Mouse (Mus musculus) cerebellum, adult 2 months (tissue): Measurements from ENCODE around the gene Gstm4.

Source experiments
- CTCF ChIP-seq: fragments of 200-500 bp; IDR thresholded peaks from 2 replicates; pipeline ENCODE4 v1.5.1; 2011; ENCODE audit warnings: low read depth, mild to moderate bottlenecking, control low read depth, low read length, moderate library complexity, borderline replicate concordance; ENCODE audit not compliant: insufficient read depth
- POLR2A ChIP-seq: fragments of 200-500 bp; IDR thresholded peaks from 2 replicates; pipeline ENCODE4 v1.6.1; 2011; ENCODE audit warnings: low read length, control low read depth, borderline replicate concordance; ENCODE audit not compliant: insufficient read depth

DNA sequence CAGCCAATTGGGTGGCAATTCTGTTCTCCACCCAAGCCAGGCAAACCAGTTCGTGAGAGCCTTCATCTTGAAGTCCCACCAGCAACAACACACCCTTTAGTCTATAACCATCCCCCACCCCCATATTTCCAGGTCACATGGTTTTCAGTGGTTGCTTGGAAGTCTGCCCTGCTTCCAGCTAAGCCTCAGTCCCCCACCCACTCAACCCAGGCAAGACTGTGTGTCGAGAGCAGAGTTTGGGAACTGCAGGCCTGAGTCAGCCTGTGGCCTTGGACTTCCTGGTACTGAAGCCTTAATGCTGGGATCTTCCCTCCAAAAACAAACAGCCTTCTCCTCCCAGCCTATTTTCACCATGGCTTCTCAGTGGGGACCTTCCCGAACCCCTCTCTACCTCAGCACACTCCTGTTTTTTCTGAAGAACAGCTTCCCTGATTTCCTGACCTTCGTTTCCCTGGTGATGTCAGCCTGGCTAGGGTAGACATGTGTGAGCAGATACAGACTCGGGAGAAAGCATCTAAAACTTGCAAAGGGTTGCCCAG, 44.2 kb upstream of the Gstm4 start:
- no peak for TF ChIP-seq POLR2A
- TF ChIP-seq CTCF, result no peak
